Mouse (Mus musculus) C2C12 (cell line): ENCODE results near the gene Slc34a3. TPM values are rescaled to one million over a fixed set of nuclear protein-coding genes. Genes with fewer than 3 reads are reported as not detected.

Experiments
- H3K27me3 ChIP-seq: one replicate; pipeline ENCODE4 v1.6.1; 2011; ENCODE audit not compliant: control insufficient read depth, insufficient read depth, insufficient read length
- H3K36me3 ChIP-seq: one replicate; pipeline ENCODE4 v1.6.1; 2011; ENCODE audit not compliant: control insufficient read depth, insufficient read depth
- H3K4me3 ChIP-seq: one replicate; pipeline ENCODE4 v1.5.1; 2011; ENCODE audit warnings: mild to moderate bottlenecking, control low read depth; ENCODE audit not compliant: poor library complexity, insufficient read depth, severe bottlenecking
- H3K79me2 ChIP-seq: one replicate; pipeline ENCODE4 v1.6.1; 2011; ENCODE audit not compliant: control insufficient read depth, insufficient read depth
- H3K79me3 ChIP-seq: one replicate; pipeline ENCODE4 v1.6.1; 2011; ENCODE audit warnings: low read depth, control low read depth
- H3ac ChIP-seq: one replicate; pipeline ENCODE3; 2011; ENCODE audit warnings: low read depth; ENCODE audit not compliant: control insufficient read depth, insufficient read length
- CEBPB ChIP-seq: IDR thresholded peaks from one replicate; pipeline ENCODE4 v1.6.1; 2011; ENCODE audit warnings: low read depth, mild to moderate bottlenecking, control low read depth, moderate library complexity
- CTCF ChIP-seq: IDR thresholded peaks from one replicate; pipeline ENCODE4 v1.5.1; 2011; ENCODE audit not compliant: control insufficient read depth, insufficient read depth, insufficient read length
- FOSL1 ChIP-seq: IDR thresholded peaks from one replicate; pipeline ENCODE4 v1.8.0; 2011; ENCODE audit warnings: mild to moderate bottlenecking, low read length; ENCODE audit not compliant: poor library complexity, insufficient read depth, severe bottlenecking
- MAX ChIP-seq: IDR thresholded peaks from one replicate; pipeline ENCODE4 v1.6.1; 2011; ENCODE audit warnings: mild to moderate bottlenecking, control low read depth
- MYOD1 ChIP-seq: IDR thresholded peaks from one replicate; pipeline ENCODE4 v1.6.1; 2011; ENCODE audit warnings: low read depth; ENCODE audit not compliant: control insufficient read depth, insufficient read length
- MYOG ChIP-seq: IDR thresholded peaks from one replicate; pipeline ENCODE4 v1.6.1; 2011; ENCODE audit not compliant: control insufficient read depth, insufficient read length; ENCODE audit errors: extremely low read depth
- USF1 ChIP-seq: IDR thresholded peaks from one replicate; pipeline ENCODE4 v1.6.1; 2011; ENCODE audit warnings: low read depth, mild to moderate bottlenecking, control low read depth, moderate library complexity
- polyA plus RNA-seq: library from polyadenylated mRNA; unstranded; fragments of >200 nt; fragmentation: generic; extraction: Trizol; gene quantifications from one replicate; pipeline ENCODE4 v1.2.1, GENCODE M21; 2012; ENCODE audit warnings: missing spikeins

Slc34a3 gene
- polyA plus RNA-seq, 1 experiment = not detected

DNA sequence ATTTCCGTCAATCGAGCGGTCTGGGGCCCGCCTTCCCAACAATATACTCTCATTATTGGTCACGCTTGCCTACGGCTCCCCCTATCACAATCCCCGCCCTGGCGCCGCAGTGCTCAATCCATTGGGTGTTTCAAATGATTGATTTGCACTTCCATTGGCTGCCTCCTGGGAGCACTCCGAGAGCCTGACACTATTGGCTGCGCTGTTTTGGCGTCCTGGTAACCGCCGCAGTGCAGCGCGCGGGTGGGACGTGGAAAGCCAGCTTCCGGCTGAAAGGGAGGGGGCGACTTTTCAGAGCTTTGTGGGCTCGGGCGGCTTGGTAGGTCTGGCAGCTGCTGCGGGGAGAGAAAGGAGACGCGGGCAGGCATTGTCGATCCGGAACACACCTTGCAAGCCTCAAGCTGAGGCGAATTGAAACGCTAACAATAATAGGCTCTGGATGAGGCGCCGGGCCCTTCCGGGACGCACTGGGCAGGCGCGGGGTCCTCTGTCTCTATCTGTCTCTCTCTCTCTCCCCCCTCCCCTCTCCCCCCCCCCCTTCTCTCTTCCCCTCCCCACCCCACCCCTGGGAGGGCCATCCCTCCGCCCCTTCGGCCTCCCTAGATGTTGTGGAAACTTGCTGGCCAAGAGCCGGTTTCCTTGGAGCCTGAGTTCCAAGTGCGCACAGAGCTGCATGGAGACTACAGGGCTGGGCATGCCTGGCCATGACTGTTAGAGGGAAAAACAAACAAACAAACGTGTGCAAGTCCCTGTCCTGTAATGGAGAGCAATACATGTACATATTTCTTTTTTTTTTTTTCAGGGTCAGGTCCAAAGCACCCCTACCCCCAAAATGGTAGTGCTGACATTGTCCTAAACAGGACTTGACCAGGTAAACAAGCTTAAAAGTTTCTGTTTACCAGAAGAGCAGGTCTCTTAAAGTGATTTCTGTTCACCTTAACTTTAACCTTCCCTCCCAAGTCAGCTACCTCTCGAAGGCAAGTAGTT, 9.1 kb downstream of the Slc34a3 start:
- H3K79me2 ChIP-seq = peaks cover 19% of the 10 kb centered on the region
- H3K4me3 ChIP-seq = peak overlapping the region; percentile 99
- H3K79me3 ChIP-seq = peaks cover 9% of the 10 kb centered on the region
- peaks cover 2% of the 10 kb centered on the region for H3K27me3 ChIP-seq
- peaks cover 24% of the 10 kb centered on the region for H3K36me3 ChIP-seq
- H3ac ChIP-seq = peak overlapping the region; percentile 84
- no peak for TF ChIP-seq CEBPB
- TF ChIP-seq USF1 = no peak
- TF ChIP-seq FOSL1 = no peak
- no peak for TF ChIP-seq MAX
- no peak for TF ChIP-seq MYOD1

GRCm38 (mm10) chr2:25224492-25224765, 9.7 kb downstream of the Slc34a3 start, which contains the start of gene Tubb4b:
Gene Tubb4b (minus strand): TSS chr2:25224702.
- no peaks in the 10 kb centered on the region for H3K27me3 ChIP-seq
- TF ChIP-seq USF1 (no peak), CTCF (no peak), MYOG (no peak), FOSL1 (no peak), MAX (no peak), CEBPB (no peak), MYOD1 (no peak)
- H3K79me3 ChIP-seq = peaks cover 9% of the 10 kb centered on the region
- H3ac ChIP-seq = peak within 1 kb of the TSS; percentile 89
- peak within 1 kb of the TSS; percentile 99 for H3K4me3 ChIP-seq
- H3K79me2 ChIP-seq = peaks cover 19% of the 10 kb centered on the region
- H3K36me3 ChIP-seq = peaks cover 24% of the 10 kb centered on the region

DNA sequence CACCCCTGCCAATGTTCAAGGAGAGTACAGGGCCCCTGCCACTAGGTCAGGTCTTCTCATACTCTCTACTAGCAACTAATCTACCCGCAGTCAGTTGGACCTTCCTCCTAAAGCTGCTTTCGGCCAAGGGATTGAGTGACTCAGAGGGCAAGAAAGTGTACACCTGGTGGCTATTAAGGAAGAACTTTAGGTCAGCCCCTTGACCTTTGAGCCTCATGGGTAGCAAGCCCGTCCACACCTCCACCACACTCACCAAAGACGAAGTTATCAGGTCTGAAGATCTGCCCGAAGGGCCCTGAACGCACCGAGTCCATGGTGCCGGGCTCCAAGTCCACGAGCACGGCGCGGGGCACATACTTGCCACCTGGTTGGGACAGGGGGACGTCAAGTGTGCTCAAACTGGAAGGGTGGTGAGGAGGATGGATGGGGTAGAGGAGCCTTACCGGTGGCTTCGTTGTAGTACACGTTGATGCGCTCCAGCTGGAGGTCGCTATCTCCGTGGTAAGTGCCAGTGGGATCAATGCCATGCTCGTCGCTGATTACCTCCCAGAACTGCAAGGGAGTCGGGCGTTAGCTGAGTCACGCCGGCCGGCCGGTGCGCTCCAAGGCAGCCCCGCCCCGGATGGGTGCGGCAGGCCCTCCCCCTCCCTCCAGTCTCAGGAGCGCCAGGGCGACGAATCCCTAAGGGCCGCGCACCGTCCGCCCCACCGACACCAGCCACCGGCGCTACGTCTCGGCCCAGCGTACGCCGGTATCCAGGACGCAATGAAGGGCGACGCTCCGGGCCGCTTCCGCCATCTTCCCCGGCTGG, 10.3 kb downstream of the Slc34a3 start:
- no peaks in the 10 kb centered on the region for H3K27me3 ChIP-seq
- H3K36me3 ChIP-seq = peaks cover 24% of the 10 kb centered on the region
- TF ChIP-seq MYOG (no peak), MAX (peak; percentile 51)
- peaks cover 9% of the 10 kb centered on the region for H3K79me3 ChIP-seq
- H3K79me2 ChIP-seq = peaks cover 19% of the 10 kb centered on the region
- H3ac ChIP-seq = peak overlapping the region; percentile 89
- peak overlapping the region; percentile 99 for H3K4me3 ChIP-seq

- peaks cover 19% of the 10 kb centered on the region for H3K79me2 ChIP-seq
- no peak overlapping the region for H3ac ChIP-seq
- H3K36me3 ChIP-seq = peaks cover 24% of the 10 kb centered on the region
- no peak overlapping the region for H3K4me3 ChIP-seq
- TF ChIP-seq MYOD1 (no peak), USF1 (no peak), CTCF (no peak), MAX (no peak), MYOG (no peak), CEBPB (no peak), FOSL1 (no peak)
- H3K79me3 ChIP-seq = peaks cover 9% of the 10 kb centered on the region
- H3K27me3 ChIP-seq = no peaks in the 10 kb centered on the region
Observed at GRCm38 (mm10) chr2:25221331-25221772, 12.8 kb downstream of the Slc34a3 start.

- H3K79me2 ChIP-seq = peaks cover 9% of the 10 kb centered on the region
- peaks cover 19% of the 10 kb centered on the region for H3K36me3 ChIP-seq
Observed at GRCm38 (mm10) chr2:25218445-25218844, 15.7 kb downstream of the Slc34a3 start, which contains the start of gene Fam166a. Gene Fam166a (plus strand): TSS chr2:25218745.

More at GRCm38 (mm10) chr2:25218445-25218844, 15.7 kb downstream of the Slc34a3 start, which contains the start of gene Fam166a:
- TF ChIP-seq CEBPB (no peak), FOSL1 (no peak), MAX (no peak), MYOD1 (no peak), USF1 (no peak), MYOG (no peak), CTCF (no peak)
- H3K4me3 ChIP-seq = no peak within 1 kb of the TSS
- peaks cover 4% of the 10 kb centered on the region for H3K79me3 ChIP-seq
- H3K27me3 ChIP-seq = no peaks in the 10 kb centered on the region
- H3ac ChIP-seq = no peak within 1 kb of the TSS
